Mouse (Mus musculus): Measurements from ENCODE around the gene Emsy. TPM values are rescaled to one million over a fixed set of nuclear protein-coding genes. Genes with fewer than 3 reads are reported as not detected.

Gene Emsy
- polyA plus RNA-seq, 1 experiment, result 14.8 TPM

DNA sequence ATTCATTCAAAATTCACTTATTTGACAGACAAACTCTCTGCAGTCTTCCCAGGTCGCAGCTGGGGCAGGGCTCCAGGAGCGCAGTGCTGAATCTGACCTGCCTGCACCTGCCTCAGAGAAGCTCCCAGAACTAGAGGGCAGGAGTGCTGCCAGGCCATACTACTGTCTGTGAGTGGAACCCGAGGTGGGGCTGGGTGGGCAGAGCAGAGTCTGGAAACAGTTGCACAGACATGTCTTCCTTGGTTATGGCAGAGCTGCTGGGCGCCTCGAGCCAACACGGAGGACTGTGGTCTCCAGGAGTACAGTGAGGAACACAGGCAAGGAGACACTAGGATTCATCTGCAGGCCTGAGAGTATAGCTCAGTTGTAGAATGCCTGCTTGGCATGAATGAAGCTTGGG lies 92.6 kb downstream of the Emsy start:
- Histone ChIP-seq H3K4me1 (ENCODE audit: control insufficient read depth, insufficient read depth, insufficient read length) (peaks cover 5% of the 10 kb centered on the region; the same call in 1 of the 2 replicates), H3K4me3 (ENCODE audit: extremely low read depth, insufficient read depth, insufficient read length) (no peak overlapping the region), H3K27me3 (ENCODE audit: control insufficient read depth, insufficient read depth, low read length) (no peaks in the 10 kb centered on the region), H3K27ac (ENCODE audit: insufficient read depth, low read length) (no peak overlapping the region), H3K36me3 (ENCODE audit: control insufficient read depth, insufficient read depth, low read length) (no peaks in the 10 kb centered on the region)
- DNase-seq (ENCODE audit: low read depth in 1 of 2, low spot score in 2 of 2), result no peak
- TF ChIP-seq POLR2A (IDR thresholded peaks at IDR 0.05; ENCODE audit: low read depth, low read length) (no peak), CTCF (IDR thresholded peaks at IDR 0.05; ENCODE audit: extremely low read depth, insufficient read depth, insufficient read length, insufficient replicate concordance) (no peak)
- WGBS, result 71% methylated on average over 6 of the region's 6 CpGs

DNA sequence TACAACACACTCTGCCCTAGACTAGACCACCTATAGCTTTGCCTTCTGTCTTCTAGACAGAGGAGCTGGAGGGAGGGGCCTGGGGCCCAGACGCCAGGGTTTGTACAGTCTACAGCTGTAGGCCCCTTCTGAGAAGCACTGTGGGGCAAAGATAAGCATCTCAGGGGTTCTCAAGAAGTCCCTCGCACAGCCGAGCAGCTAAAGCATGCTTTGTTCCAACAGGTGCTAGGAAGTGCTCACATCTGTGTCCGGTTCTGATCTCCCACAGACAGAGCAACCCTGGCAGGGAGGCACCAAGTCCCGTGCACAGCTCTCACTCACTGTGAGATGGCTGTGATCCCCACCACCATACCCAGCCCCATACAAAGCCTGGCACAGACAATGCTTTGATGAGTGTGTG lies 93.6 kb downstream of the Emsy start:
- 16% methylated on average over 5 of the region's 5 CpGs for WGBS
- H3K4me3 ChIP-seq (ENCODE audit: extremely low read depth, insufficient read depth, insufficient read length), result no peak overlapping the region
- no peak for DNase-seq (ENCODE audit: low read depth in 1 of 2, low spot score in 2 of 2)

GRCm38 (mm10) chr7:98562186-98562585 lies 94.4 kb downstream of the Emsy start:
- no peak for DNase-seq (ENCODE audit: low read depth in 1 of 2, low spot score in 2 of 2)
- TF ChIP-seq CTCF (IDR thresholded peaks at IDR 0.05; ENCODE audit: extremely low read depth, insufficient read depth, insufficient read length, insufficient replicate concordance) (no peak), POLR2A (IDR thresholded peaks at IDR 0.05; ENCODE audit: low read depth, low read length) (no peak)
- Histone ChIP-seq H3K4me1 (ENCODE audit: control insufficient read depth, insufficient read depth, insufficient read length) (peaks cover 5% of the 10 kb centered on the region; the same call in 1 of the 2 replicates), H3K27ac (ENCODE audit: insufficient read depth, low read length) (no peak overlapping the region), H3K4me3 (ENCODE audit: extremely low read depth, insufficient read depth, insufficient read length) (no peak overlapping the region), H3K27me3 (ENCODE audit: control insufficient read depth, insufficient read depth, low read length) (no peaks in the 10 kb centered on the region), H3K36me3 (ENCODE audit: control insufficient read depth, insufficient read depth, low read length) (no peaks in the 10 kb centered on the region)
- 65% methylated on average over 8 of the region's 8 CpGs for WGBS

More for the DNA sequence above, 93.6 kb downstream of the Emsy start:
- H3K4me1 ChIP-seq (ENCODE audit: control insufficient read depth, insufficient read depth, insufficient read length), result peaks cover 5% of the 10 kb centered on the region; the same call in 1 of the 2 replicates
- no peaks in the 10 kb centered on the region for H3K27me3 ChIP-seq (ENCODE audit: control insufficient read depth, insufficient read depth, low read length)
- TF ChIP-seq POLR2A (IDR thresholded peaks at IDR 0.05; ENCODE audit: low read depth, low read length), result no peak
- TF ChIP-seq CTCF (IDR thresholded peaks at IDR 0.05; ENCODE audit: extremely low read depth, insufficient read depth, insufficient read length, insufficient replicate concordance), result no peak
- H3K36me3 ChIP-seq (ENCODE audit: control insufficient read depth, insufficient read depth, low read length), result no peaks in the 10 kb centered on the region
- H3K27ac ChIP-seq (ENCODE audit: insufficient read depth, low read length), result no peak overlapping the region

- Histone ChIP-seq H3K4me1 (ENCODE audit: control insufficient read depth, insufficient read depth, insufficient read length) (peaks cover 5% of the 10 kb centered on the region; the same call in 1 of the 2 replicates), H3K36me3 (ENCODE audit: control insufficient read depth, insufficient read depth, low read length) (no peaks in the 10 kb centered on the region), H3K27me3 (ENCODE audit: control insufficient read depth, insufficient read depth, low read length) (no peaks in the 10 kb centered on the region), H3K4me3 (ENCODE audit: extremely low read depth, insufficient read depth, insufficient read length) (no peak overlapping the region), H3K27ac (ENCODE audit: insufficient read depth, low read length) (no peak overlapping the region)
- TF ChIP-seq POLR2A (IDR thresholded peaks at IDR 0.05; ENCODE audit: low read depth, low read length) (no peak), CTCF (IDR thresholded peaks at IDR 0.05; ENCODE audit: extremely low read depth, insufficient read depth, insufficient read length, insufficient replicate concordance) (no peak)
- 90% methylated on average over 12 of the region's 12 CpGs for WGBS
- no peak for DNase-seq (ENCODE audit: low read depth in 1 of 2, low spot score in 2 of 2)
These were observed 94.9 kb downstream of the Emsy start for GRCm38 (mm10) chr7:98561556-98562164.

DNA sequence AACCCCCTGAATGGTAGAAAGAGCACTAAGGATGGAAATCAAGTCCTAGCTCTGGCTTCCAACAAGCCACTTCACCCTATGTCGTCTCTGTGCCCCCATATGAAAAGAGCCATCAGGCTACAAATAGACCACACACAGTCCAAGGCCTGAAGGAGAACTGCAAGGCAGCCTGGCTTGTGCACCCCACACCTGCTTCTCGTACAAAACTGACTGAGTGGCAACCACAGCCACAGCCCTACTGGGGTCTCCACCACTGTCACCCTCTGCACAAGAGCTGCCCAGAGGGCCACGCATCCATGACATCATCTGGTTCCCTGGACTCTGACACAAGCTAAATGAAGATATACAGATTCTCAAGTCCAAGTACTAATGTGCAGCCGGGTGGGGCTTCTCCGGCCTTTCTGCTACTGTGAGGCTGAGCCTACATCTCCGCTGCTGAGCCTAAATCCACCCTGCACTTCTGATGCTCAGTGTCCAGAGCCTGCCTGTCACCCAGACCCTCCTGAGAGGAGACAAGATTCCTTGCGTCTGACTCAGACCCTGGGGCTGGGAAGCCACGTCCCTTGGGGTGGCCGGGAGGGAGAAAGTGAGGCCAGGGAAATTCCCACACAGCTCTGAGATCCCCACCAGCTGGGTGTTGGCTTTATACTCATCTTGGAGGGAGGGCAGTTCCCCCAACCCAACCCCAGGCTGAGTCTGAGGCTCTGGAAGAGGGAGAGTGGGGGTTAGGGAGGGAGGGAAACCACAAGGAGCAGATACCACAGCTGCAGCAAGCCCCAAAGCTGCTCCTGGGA lies 98.3 kb downstream of the Emsy start:
- TF ChIP-seq POLR2A (IDR thresholded peaks at IDR 0.05; ENCODE audit: low read depth, low read length) (no peak), CTCF (IDR thresholded peaks at IDR 0.05; ENCODE audit: extremely low read depth, insufficient read depth, insufficient read length, insufficient replicate concordance) (no peak)
- Histone ChIP-seq H3K27me3 (ENCODE audit: control insufficient read depth, insufficient read depth, low read length) (no peaks in the 10 kb centered on the region), H3K27ac (ENCODE audit: insufficient read depth, low read length) (no peak overlapping the region), H3K4me3 (ENCODE audit: extremely low read depth, insufficient read depth, insufficient read length) (no peak overlapping the region), H3K36me3 (ENCODE audit: control insufficient read depth, insufficient read depth, low read length) (no peaks in the 10 kb centered on the region), H3K4me1 (ENCODE audit: control insufficient read depth, insufficient read depth, insufficient read length) (no peaks in the 10 kb centered on the region; the same call in 1 of the 2 replicates)
- WGBS, result 63% methylated on average over 9 of the region's 9 CpGs
- DNase-seq (ENCODE audit: low read depth in 1 of 2, low spot score in 2 of 2), result no peak

- H3K36me3 ChIP-seq (ENCODE audit: control insufficient read depth, insufficient read depth, low read length), result no peaks in the 10 kb centered on the region
- no peak for DNase-seq (ENCODE audit: low read depth in 1 of 2, low spot score in 2 of 2)
- TF ChIP-seq POLR2A (IDR thresholded peaks at IDR 0.05; ENCODE audit: low read depth, low read length) (no peak), CTCF (IDR thresholded peaks at IDR 0.05; ENCODE audit: extremely low read depth, insufficient read depth, insufficient read length, insufficient replicate concordance) (no peak)
- H3K4me3 ChIP-seq (ENCODE audit: extremely low read depth, insufficient read depth, insufficient read length), result no peak overlapping the region
- no peaks in the 10 kb centered on the region for H3K27me3 ChIP-seq (ENCODE audit: control insufficient read depth, insufficient read depth, low read length)
- WGBS, result 34% methylated on average over 6 of the region's 6 CpGs
- H3K4me1 ChIP-seq (ENCODE audit: control insufficient read depth, insufficient read depth, insufficient read length), result no peaks in the 10 kb centered on the region; the same call in 1 of the 2 replicates
- no peak overlapping the region for H3K27ac ChIP-seq (ENCODE audit: insufficient read depth, low read length)
These were observed 99.7 kb downstream of the Emsy start for GRCm38 (mm10) chr7:98556767-98557394.

Data from spleen, adult 2 months (tissue).